Mouse (Mus musculus) intestine, embryonic 15.5 days (tissue): ENCODE measurements around the gene Camk2b. TPM values are rescaled to one million over a fixed set of nuclear protein-coding genes. Genes with fewer than 3 reads are reported as not detected.

Experiments
- ATAC-seq: fragments of 200-750 bp; cut with Nextera tagmentation; 2 replicates; pipeline ENCODE4 v1.8.0; 2017; ENCODE audit warnings: moderate TSS enrichment, moderate library complexity
- H3K27ac ChIP-seq: fragments of 300-500 bp; sonication (generic); 2 replicates; pipeline ENCODE4 v1.5.1; 2015; ENCODE audit warnings: mild to moderate bottlenecking, inconsistent platforms
- H3K27me3 ChIP-seq: fragments of 300-500 bp; sonication (generic); replicated peaks from 2 replicates; pipeline ENCODE4 v1.6.1; 2015; ENCODE audit warnings: inconsistent platforms
- H3K36me3 ChIP-seq: fragments of 300-500 bp; sonication (generic); 2 replicates; pipeline ENCODE4 v1.6.1; 2015; ENCODE audit warnings: inconsistent platforms
- H3K4me1 ChIP-seq: fragments of 300-500 bp; sonication (generic); replicated peaks from 2 replicates; pipeline ENCODE4 v1.6.1; 2015; ENCODE audit warnings: inconsistent platforms
- H3K4me2 ChIP-seq: fragments of 300-500 bp; sonication (generic); replicated peaks from 2 replicates; pipeline ENCODE4 v1.6.1; 2015; ENCODE audit warnings: mild to moderate bottlenecking, inconsistent platforms
- H3K4me3 ChIP-seq: fragments of 300-500 bp; sonication (generic); replicated peaks from 2 replicates; pipeline ENCODE4 v1.5.1; 2015; ENCODE audit warnings: inconsistent platforms
- H3K9ac ChIP-seq: fragments of 300-500 bp; sonication (generic); 2 replicates; pipeline ENCODE4 v1.6.1; 2015; ENCODE audit warnings: inconsistent platforms
- H3K9me3 ChIP-seq: fragments of 300-500 bp; sonication (generic); 2 replicates; pipeline ENCODE4 v1.6.1; 2016; ENCODE audit warnings: inconsistent platforms
- WGBS: fragments of 180-500 bp; shearing (Covaris S2); methylation state at CpG from one replicate; pipeline ENCODE4 v1.1.7; 2015; 5-methylcytosine and 5-hydroxymethylcytosine counted together
- polyA plus RNA-seq: library from polyadenylated mRNA; unstranded; fragments of >200 nt; fragmentation: Nextera tagmentation; extraction: Ambion mirVana; gene quantifications from 2 replicates; pipeline ENCODE4 v1.2.1, GENCODE M21; 2015

Camk2b gene
- polyA plus RNA-seq, 1 experiment from 2014 or later, result 5.3 TPM

GRCm38 (mm10) chr11:5994212-5994611 is 72.0 kb downstream of the Camk2b start:
- Histone ChIP-seq H3K27me3 (no peaks in the 10 kb centered on the region), H3K4me3 (no peak overlapping the region), H3K9me3 (no peaks in the 10 kb centered on the region), H3K9ac (no peak overlapping the region), H3K27ac (no peak overlapping the region), H3K36me3 (no peaks in the 10 kb centered on the region), H3K4me2 (no peak overlapping the region), H3K4me1 (no peaks in the 10 kb centered on the region)
- ATAC-seq, result no peak
- WGBS, result 91% methylated on average over 5 of the region's 5 CpGs

- Histone ChIP-seq H3K9ac (no peak overlapping the region), H3K27me3 (no peaks in the 10 kb centered on the region), H3K4me2 (no peak overlapping the region), H3K36me3 (no peaks in the 10 kb centered on the region), H3K4me1 (no peaks in the 10 kb centered on the region), H3K27ac (no peak overlapping the region), H3K4me3 (no peak overlapping the region), H3K9me3 (no peaks in the 10 kb centered on the region)
- ATAC-seq, result no peak
- 39% methylated on average over 4 of the region's 4 CpGs for WGBS
Observed at GRCm38 (mm10) chr11:5990910-5991309, 75.3 kb downstream of the Camk2b start.

GRCm38 (mm10) chr11:5989954-5990593 is 76.1 kb downstream of the Camk2b start:
- H3K36me3 ChIP-seq, result no peaks in the 10 kb centered on the region
- no peaks in the 10 kb centered on the region for H3K9me3 ChIP-seq
- no peak overlapping the region for H3K9ac ChIP-seq
- no peaks in the 10 kb centered on the region for H3K4me1 ChIP-seq
- 88% methylated on average over 16 of the region's 16 CpGs for WGBS
- H3K4me2 ChIP-seq, result no peak overlapping the region
- ATAC-seq, result no peak
- no peaks in the 10 kb centered on the region for H3K27me3 ChIP-seq
- no peak overlapping the region for H3K27ac ChIP-seq
- H3K4me3 ChIP-seq, result no peak overlapping the region

GRCm38 (mm10) chr11:5988126-5988525 is 78.0 kb downstream of the Camk2b start:
- H3K9ac ChIP-seq, result no peak overlapping the region
- H3K36me3 ChIP-seq, result no peaks in the 10 kb centered on the region
- ATAC-seq, result no peak
- H3K27me3 ChIP-seq, result no peaks in the 10 kb centered on the region
- no peaks in the 10 kb centered on the region for H3K4me1 ChIP-seq
- H3K4me3 ChIP-seq, result no peak overlapping the region
- no peak overlapping the region for H3K4me2 ChIP-seq
- H3K9me3 ChIP-seq, result no peaks in the 10 kb centered on the region
- no peak overlapping the region for H3K27ac ChIP-seq
- WGBS, result 73% methylated on average over 10 of the region's 10 CpGs

- no peak for ATAC-seq
- WGBS, result 92% methylated on average over 5 of the region's 5 CpGs
- Histone ChIP-seq H3K4me3 (no peak overlapping the region), H3K4me1 (no peaks in the 10 kb centered on the region), H3K9me3 (no peaks in the 10 kb centered on the region), H3K27ac (no peak overlapping the region), H3K4me2 (no peak overlapping the region), H3K9ac (no peak overlapping the region), H3K36me3 (no peaks in the 10 kb centered on the region), H3K27me3 (no peaks in the 10 kb centered on the region)
Observed at GRCm38 (mm10) chr11:5983629-5984028, 82.5 kb downstream of the Camk2b start.

GRCm38 (mm10) chr11:5981323-5981722 is 84.8 kb downstream of the Camk2b start:
- H3K27ac ChIP-seq, result no peak overlapping the region
- ATAC-seq, result no peak
- no peaks in the 10 kb centered on the region for H3K9me3 ChIP-seq
- no peak overlapping the region for H3K9ac ChIP-seq
- H3K4me2 ChIP-seq, result no peak overlapping the region
- H3K27me3 ChIP-seq, result no peaks in the 10 kb centered on the region
- no peaks in the 10 kb centered on the region for H3K36me3 ChIP-seq
- no peak overlapping the region for H3K4me3 ChIP-seq
- H3K4me1 ChIP-seq, result no peaks in the 10 kb centered on the region
- 88% methylated on average over 7 of the region's 7 CpGs for WGBS

- Histone ChIP-seq H3K27ac (no peak overlapping the region), H3K4me2 (no peak overlapping the region), H3K9me3 (no peaks in the 10 kb centered on the region), H3K4me3 (no peak overlapping the region), H3K27me3 (no peaks in the 10 kb centered on the region), H3K9ac (0 out of 2 replicates have a peak overlapping the region, but pooled peaks have one; percentile 8), H3K36me3 (no peaks in the 10 kb centered on the region), H3K4me1 (no peaks in the 10 kb centered on the region)
- peak; percentile 13; the same call in 1 of the 2 replicates for ATAC-seq
- WGBS, result 73% methylated on average over 8 of the region's 8 CpGs
Observed at GRCm38 (mm10) chr11:5980561-5980960, 85.6 kb downstream of the Camk2b start.

GRCm38 (mm10) chr11:5980108-5980507 is 86.1 kb downstream of the Camk2b start:
- H3K27ac ChIP-seq, result no peak overlapping the region
- no peaks in the 10 kb centered on the region for H3K9me3 ChIP-seq

GRCm38 (mm10) chr11:5979088-5979487 is 87.1 kb downstream of the Camk2b start:
- Histone ChIP-seq H3K4me2 (no peak overlapping the region), H3K4me1 (no peaks in the 10 kb centered on the region), H3K9ac (no peak overlapping the region), H3K27ac (no peak overlapping the region), H3K36me3 (no peaks in the 10 kb centered on the region), H3K9me3 (no peaks in the 10 kb centered on the region), H3K27me3 (no peaks in the 10 kb centered on the region), H3K4me3 (no peak overlapping the region)
- no peak for ATAC-seq
- WGBS, result 73% methylated on average over 7 of the region's 7 CpGs

More at GRCm38 (mm10) chr11:5980108-5980507, 86.1 kb downstream of the Camk2b start:
- no peak overlapping the region for H3K4me3 ChIP-seq
- no peak overlapping the region for H3K9ac ChIP-seq
- 91% methylated on average over 2 of the region's 2 CpGs for WGBS
- H3K27me3 ChIP-seq, result no peaks in the 10 kb centered on the region
- ATAC-seq, result no peak
- H3K4me1 ChIP-seq, result no peaks in the 10 kb centered on the region
- no peak overlapping the region for H3K4me2 ChIP-seq
- H3K36me3 ChIP-seq, result no peaks in the 10 kb centered on the region

- H3K27me3 ChIP-seq, result no peaks in the 10 kb centered on the region
- H3K4me1 ChIP-seq, result peaks cover 12% of the 10 kb centered on the region; the same call in 1 of the 2 replicates
- WGBS, result 18% methylated on average over 9 of the region's 9 CpGs
- no peak overlapping the region for H3K9ac ChIP-seq
- ATAC-seq, result no peak
- H3K9me3 ChIP-seq, result no peaks in the 10 kb centered on the region
- H3K4me2 ChIP-seq, result no peak overlapping the region
- no peak overlapping the region for H3K27ac ChIP-seq
- no peak overlapping the region for H3K4me3 ChIP-seq
- no peaks in the 10 kb centered on the region for H3K36me3 ChIP-seq
Observed at GRCm38 (mm10) chr11:5976106-5976505, 90.1 kb downstream of the Camk2b start.

GRCm38 (mm10) chr11:5975068-5975467 is 91.1 kb downstream of the Camk2b start:
- Histone ChIP-seq H3K36me3 (no peaks in the 10 kb centered on the region), H3K27me3 (no peaks in the 10 kb centered on the region), H3K9me3 (no peaks in the 10 kb centered on the region), H3K4me2 (no peak overlapping the region), H3K9ac (no peak overlapping the region), H3K27ac (no peak overlapping the region), H3K4me1 (peaks cover 12% of the 10 kb centered on the region; the same call in 1 of the 2 replicates), H3K4me3 (no peak overlapping the region)
- 81% methylated on average over 2 of the region's 2 CpGs for WGBS
- ATAC-seq, result no peak

- 68% methylated on average over 6 of the region's 6 CpGs for WGBS
- no peak for ATAC-seq
- Histone ChIP-seq H3K4me2 (no peak overlapping the region), H3K36me3 (peaks cover under 1% of the 10 kb centered on the region; the same call in 1 of the 2 replicates), H3K27ac (no peak overlapping the region), H3K4me1 (peaks cover 12% of the 10 kb centered on the region; the same call in 1 of the 2 replicates), H3K4me3 (no peak overlapping the region), H3K9me3 (no peaks in the 10 kb centered on the region), H3K9ac (no peak overlapping the region), H3K27me3 (no peaks in the 10 kb centered on the region)
Observed at GRCm38 (mm10) chr11:5974053-5974452, 92.1 kb downstream of the Camk2b start.

GRCm38 (mm10) chr11:5973151-5973550 is 93.0 kb downstream of the Camk2b start:
- no peak overlapping the region for H3K9ac ChIP-seq
- no peaks in the 10 kb centered on the region for H3K27me3 ChIP-seq
- ATAC-seq, result peak; percentile 40
- H3K9me3 ChIP-seq, result no peaks in the 10 kb centered on the region
- no peak overlapping the region for H3K27ac ChIP-seq
- H3K36me3 ChIP-seq, result peaks cover 9% of the 10 kb centered on the region; the same call in 1 of the 2 replicates
- H3K4me1 ChIP-seq, result peaks cover 12% of the 10 kb centered on the region; the same call in 1 of the 2 replicates
- 0 out of 2 replicates have a peak overlapping the region, but pooled peaks have one; percentile 9 for H3K4me2 ChIP-seq
- no peak overlapping the region for H3K4me3 ChIP-seq
- 21% methylated on average over 7 of the region's 7 CpGs for WGBS
